Mouse (Mus musculus): ENCODE data around the gene Zbtb22. TPM values are rescaled to one million over a fixed set of nuclear protein-coding genes. Genes with fewer than 3 reads are reported as not detected.

The Zbtb22 gene
- total RNA-seq, 2 experiments from 2014 or later, result 29.2 to 34.3 TPM

GRCm38 (mm10) chr17:33920282-33921097 is 4.8 kb downstream of the Zbtb22 start:
- peak; percentile 91 for DNase-seq

GRCm38 (mm10) chr17:33921361-33921760 is 5.7 kb downstream of the Zbtb22 start:
- DNase-seq, result no peak

GRCm38 (mm10) chr17:33924577-33925283 is 9.0 kb downstream of the Zbtb22 start:
- peak; percentile 57 for DNase-seq

- no peak for DNase-seq
Measured at GRCm38 (mm10) chr17:33925406-33926116, 9.9 kb downstream of the Zbtb22 start.

- DNase-seq, result no peak
Measured at GRCm38 (mm10) chr17:33926207-33926932, 10.7 kb downstream of the Zbtb22 start.

GRCm38 (mm10) chr17:33928251-33928947 is 12.7 kb downstream of the Zbtb22 start:
- no peak for DNase-seq

GRCm38 (mm10) chr17:33929371-33930279 is 13.9 kb downstream of the Zbtb22 start, which contains the start of gene Rgl2:
TSS of gene Rgl2 (plus strand) at chr17:33929543.
- DNase-seq, result peak; percentile 98

- peak; percentile 69 for DNase-seq
Measured at GRCm38 (mm10) chr17:33930280-33931158, 14.8 kb downstream of the Zbtb22 start.

GRCm38 (mm10) chr17:33931159-33931866 is 15.6 kb downstream of the Zbtb22 start:
- no peak for DNase-seq

GRCm38 (mm10) chr17:33931947-33932346 is 16.2 kb downstream of the Zbtb22 start:
- no peak for DNase-seq

- no peak for DNase-seq
Measured at GRCm38 (mm10) chr17:33932448-33932847, 16.7 kb downstream of the Zbtb22 start.

- no peak for DNase-seq
Measured at GRCm38 (mm10) chr17:33932970-33933369, 17.3 kb downstream of the Zbtb22 start.

GRCm38 (mm10) chr17:33935422-33936055 is 19.8 kb downstream of the Zbtb22 start:
- no peak for DNase-seq

- no peak for DNase-seq
Measured at GRCm38 (mm10) chr17:33936993-33937392, 21.3 kb downstream of the Zbtb22 start.

GRCm38 (mm10) chr17:33938783-33939182 is 23.1 kb downstream of the Zbtb22 start:
- DNase-seq, result no peak

GRCm38 (mm10) chr17:33940206-33940805 is 24.6 kb downstream of the Zbtb22 start, which contains the start of the genes Pfdn6 and Wdr46:
TSS of gene Pfdn6 (minus strand) at chr17:33940343.
TSS of gene Wdr46 (plus strand) at chr17:33940660.
- peak; percentile 91 for DNase-seq

GRCm38 (mm10) chr17:33940981-33941380 is 25.3 kb downstream of the Zbtb22 start:
- DNase-seq, result peak; percentile 52

All from adrenal gland, postnatal 10 days (tissue).